Comparison of ENCODE assay signal across 8 mouse cellular contexts in the genomic region with DNA sequence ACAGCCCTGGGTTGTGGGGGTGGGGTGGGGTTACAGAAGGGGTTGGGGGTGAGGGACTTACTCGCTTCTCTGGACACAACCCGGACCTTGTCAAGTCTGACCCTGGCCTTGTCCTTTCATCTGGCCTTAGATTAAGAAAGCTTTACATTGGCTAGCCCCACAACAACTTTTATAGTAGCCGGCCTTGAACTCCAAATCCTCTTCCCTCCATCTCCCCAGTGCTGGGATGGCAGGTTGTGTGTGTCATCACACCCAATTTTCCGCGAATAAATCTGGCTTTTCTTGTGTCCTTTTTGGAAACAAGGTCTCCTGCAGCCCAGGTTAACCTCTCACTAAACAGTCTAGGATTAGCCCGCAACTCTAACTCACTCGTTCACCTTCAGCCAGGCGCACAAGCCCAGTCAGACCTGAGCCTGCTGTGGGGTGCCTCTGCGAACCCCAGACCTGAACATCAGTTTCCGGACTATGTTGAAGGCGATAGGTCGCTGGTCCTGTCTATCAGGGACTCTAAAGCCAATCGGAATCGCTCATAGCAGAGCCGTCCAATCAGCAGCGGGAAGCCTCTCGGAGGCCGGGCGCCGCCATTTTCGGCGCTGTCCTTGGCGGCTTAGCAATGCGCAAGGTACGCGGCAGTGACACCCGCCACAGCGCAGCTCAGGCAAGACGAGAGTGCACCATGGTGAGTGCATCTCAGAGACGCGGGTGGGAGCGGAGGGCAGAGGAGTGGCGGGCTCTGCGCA. TPM values are rescaled to one million over a fixed set of nuclear protein-coding genes. Genes with fewer than 3 reads are reported as not detected.
DNase-seq lines count a peak whose midpoint lies in the region; ATAC-seq lines count a peak whose summit lies in the region.

TSS of gene Zfp961 (plus strand) at position 557 of the 740 bp plus-strand sequence.

- DNase-seq in R1 (ENCODE audit: low read depth, low spot score): peak; percentile 99
- peak; percentile 99 for DNase-seq in cerebellum, postnatal 25 days
- peak; percentile 99 for DNase-seq in frontal cortex, postnatal 25 days (ENCODE audit: low spot score in 2 of 2)
- peak; percentile 98 for DNase-seq in hindbrain, embryonic 14.5 days (ENCODE audit: low spot score)
- peak; percentile 96 for DNase-seq in layer of hippocampus, postnatal 36 days
- peak; percentile 99 for DNase-seq in lung, postnatal 36 days
- peak; percentile 100 for DNase-seq in retina, postnatal 1 day
- peak; percentile 95 to 97 for DNase-seq in urinary bladder, adult 18-20 months (ENCODE audit: low spot score in 2 of 2)

- H3K9ac ChIP-seq in hindbrain, embryonic 14.5 days: peak within 1 kb of the TSS; percentile 68

- WGBS in hindbrain, embryonic 14.5 days: 4% methylated on average over 34 of the region's 34 CpGs

- 0 out of 2 replicates have a peak, but pooled peaks cover 5% of the 10 kb centered on the region for H3K36me3 ChIP-seq in hindbrain, embryonic 14.5 days (replicated peaks; ENCODE audit: control insufficient read depth, insufficient read depth)

- peak within 1 kb of the TSS; percentile 56 for H3K4me3 ChIP-seq in hindbrain, embryonic 14.5 days (replicated peaks; ENCODE audit: low read length)

- H3K27ac ChIP-seq in hindbrain, embryonic 14.5 days: peak within 1 kb of the TSS; percentile 81

- peaks cover 18% of the 10 kb centered on the region for H3K9me3 ChIP-seq in hindbrain, embryonic 14.5 days (ENCODE audit: control insufficient read depth, low read length)

- ATAC-seq in hindbrain, embryonic 14.5 days (ENCODE audit: low FRiP score): peak; percentile 100

- peak within 1 kb of the TSS; percentile 58 for H3K4me2 ChIP-seq in hindbrain, embryonic 14.5 days (replicated peaks)

- H3K27me3 ChIP-seq in hindbrain, embryonic 14.5 days (ENCODE audit: control insufficient read depth, insufficient read depth, low read length): no peaks in the 10 kb centered on the region

- H3K4me1 ChIP-seq in hindbrain, embryonic 14.5 days (replicated peaks; ENCODE audit: control insufficient read depth, insufficient read depth, low read length): peaks cover 12% of the 10 kb centered on the region

RNA-seq across cellular contexts. Expression of gene Zfp961, which starts in this region (rescaled TPM):
- polyA plus RNA-seq in hindbrain, embryonic 14.5 days (2014; fragmentation: Nextera tagmentation; extraction: Ambion mirVana): 18.8 and 25.4 TPM in 2 replicates
- 10 to 100 TPM; 18.3 to 21.7 TPM for total RNA-seq in layer of hippocampus, postnatal 36 days (2021)

Comparison
In these comparisons a context has a peak if more than half of its experiments do, and no peak if none do; other contexts are left out.
1. Peak in every context shown above with its lines: DNase-seq, ATAC-seq, H3K4me3 ChIP-seq and H3K27ac ChIP-seq.